Mouse (Mus musculus) lung, embryonic 14.5 days (tissue): ENCODE results near the gene Hdac4. TPM values are rescaled to one million over a fixed set of nuclear protein-coding genes. Genes with fewer than 3 reads are reported as not detected.

ENCODE experiments used
- ATAC-seq: fragments of 200-750 bp; cut with Nextera tagmentation; 2 replicates; pipeline ENCODE4 v1.8.0; 2017; ENCODE audit warnings: mild to moderate bottlenecking, moderate TSS enrichment, moderate library complexity; ENCODE audit not compliant: insufficient read depth
- DNase-seq: peaks from one replicate; pipeline ENCODE4 v3.0.0-alpha.2; 2015
- H3K27ac ChIP-seq: fragments of 300-500 bp; sonication (generic); 2 replicates; pipeline ENCODE4 v1.5.1; 2014; ENCODE audit warnings: low read depth, mild to moderate bottlenecking, moderate library complexity
- H3K27me3 ChIP-seq: fragments of 300-500 bp; sonication (generic); 2 replicates; pipeline ENCODE4 v1.6.1; 2014; ENCODE audit warnings: low read length, control low read depth; ENCODE audit not compliant: insufficient read depth
- H3K36me3 ChIP-seq: fragments of 300-500 bp; sonication (generic); 2 replicates; pipeline ENCODE4 v1.6.1; 2014; ENCODE audit warnings: control low read depth; ENCODE audit not compliant: insufficient read depth
- H3K4me1 ChIP-seq: fragments of 300-500 bp; sonication (generic); 2 replicates; pipeline ENCODE4 v1.6.1; 2014; ENCODE audit warnings: antibody characterized with exemption, control low read depth; ENCODE audit not compliant: insufficient read depth
- H3K4me2 ChIP-seq: fragments of 300-500 bp; sonication (generic); 2 replicates; pipeline ENCODE4 v1.6.1; 2014; ENCODE audit warnings: mild to moderate bottlenecking
- H3K4me3 ChIP-seq: fragments of 300-500 bp; sonication (generic); 2 replicates; pipeline ENCODE4 v1.5.1; 2014; ENCODE audit warnings: low read depth, low read length
- H3K9ac ChIP-seq: fragments of 300-500 bp; sonication (generic); 2 replicates; pipeline ENCODE4 v1.6.1; 2014
- H3K9me3 ChIP-seq: fragments of 300-500 bp; sonication (generic); 2 replicates; pipeline ENCODE4 v1.6.1; 2016; ENCODE audit warnings: low read depth, low read length, control low read depth
- CTCF ChIP-seq: IDR thresholded peaks from 2 replicates; pipeline ENCODE4 v1.5.1; 2016; ENCODE audit warnings: antibody characterized with exemption, low read depth
- WGBS: fragments of 180-500 bp; shearing (Covaris S2); extraction: QIAGEN DNeasy Blood & Tissue Kit; methylation state at CpG from one replicate; pipeline ENCODE4 v1.1.7; 2014; 5-methylcytosine and 5-hydroxymethylcytosine counted together
- polyA plus RNA-seq: library from polyadenylated mRNA; unstranded; fragments of >200 nt; fragmentation: Nextera tagmentation; extraction: Ambion mirVana; gene quantifications from 2 replicates; pipeline ENCODE4 v1.2.1, GENCODE M21; 2014

Hdac4 gene
- polyA plus RNA-seq, 1 experiment from 2014 or later, result 20.2 TPM

DNA sequence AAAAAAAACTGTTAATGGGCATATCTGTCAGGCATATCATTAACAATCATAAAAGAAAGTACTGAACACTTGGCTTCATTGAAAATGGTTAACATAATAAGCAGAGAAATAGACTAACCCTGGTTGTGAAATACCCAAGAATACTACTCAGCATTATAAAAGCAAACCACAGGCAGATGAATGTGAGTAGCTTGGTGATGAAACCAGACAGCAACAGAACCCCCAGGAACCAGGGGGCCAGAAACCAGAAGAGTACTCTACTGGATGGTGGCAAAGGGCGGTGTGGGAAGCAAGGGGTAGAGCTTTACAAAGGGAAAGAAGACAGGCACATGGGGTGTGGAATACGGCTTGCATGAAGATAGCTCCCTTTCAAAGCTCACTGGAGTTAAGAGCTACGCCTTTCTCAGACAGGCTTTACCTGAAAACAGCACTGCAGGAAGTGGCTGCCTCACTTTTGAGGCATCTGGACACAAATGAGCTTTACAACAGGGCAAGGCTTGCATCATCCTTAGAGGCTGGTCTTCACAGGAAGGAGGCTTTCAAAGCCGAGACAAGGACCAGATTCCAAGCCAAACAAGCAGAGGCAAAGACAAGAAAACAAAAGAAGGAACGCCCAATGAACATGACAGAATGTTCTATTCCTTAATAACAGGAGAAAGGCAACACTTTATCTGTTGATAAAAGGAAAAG is 12.3 kb downstream of the Hdac4 start:
- WGBS, result 68% methylated on average over 5 of the region's 5 CpGs
- DNase-seq, result no peak

DNA sequence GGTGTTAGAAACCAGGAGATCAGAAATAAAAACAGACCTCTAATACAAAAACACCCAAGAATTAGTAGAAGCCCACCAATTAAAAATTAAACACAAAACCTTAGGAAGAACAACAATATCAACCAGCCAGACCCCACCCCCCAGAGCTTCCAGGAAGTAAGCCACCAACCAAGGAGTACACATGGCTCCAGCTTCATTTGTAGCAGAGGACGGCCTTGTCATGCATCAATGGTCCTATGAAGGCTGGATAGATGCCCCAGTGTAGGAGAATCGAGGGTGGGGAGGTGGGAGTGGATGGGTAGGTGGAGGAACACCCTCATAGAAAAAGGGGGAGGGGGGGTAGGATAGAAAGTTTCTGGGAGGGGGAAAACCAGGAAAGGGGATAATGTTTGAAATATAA is 13.5 kb downstream of the Hdac4 start:
- H3K9me3 ChIP-seq, result no peaks in the 10 kb centered on the region
- H3K27me3 ChIP-seq, result no peaks in the 10 kb centered on the region
- H3K4me2 ChIP-seq, result no peak overlapping the region
- no peaks in the 10 kb centered on the region for H3K36me3 ChIP-seq
- ATAC-seq (no peak), DNase-seq (no peak)
- WGBS, result 81% methylated on average over 2 of the region's 2 CpGs
- 0 out of 2 replicates have a peak, but pooled peaks cover 3% of the 10 kb centered on the region for H3K4me1 ChIP-seq
- no peak overlapping the region for H3K9ac ChIP-seq
- no peak overlapping the region for H3K4me3 ChIP-seq
- H3K27ac ChIP-seq, result no peak overlapping the region
- TF ChIP-seq CTCF, result no peak

More for the DNA sequence above, 12.3 kb downstream of the Hdac4 start:
- no peaks in the 10 kb centered on the region for H3K27me3 ChIP-seq
- 0 out of 2 replicates have a peak, but pooled peaks cover 3% of the 10 kb centered on the region for H3K4me1 ChIP-seq
- no peak for TF ChIP-seq CTCF
- ATAC-seq, result no peak
- H3K9me3 ChIP-seq, result no peaks in the 10 kb centered on the region
- H3K4me3 ChIP-seq, result no peak overlapping the region
- H3K4me2 ChIP-seq, result no peak overlapping the region
- no peak overlapping the region for H3K27ac ChIP-seq
- H3K36me3 ChIP-seq, result no peaks in the 10 kb centered on the region
- H3K9ac ChIP-seq, result no peak overlapping the region

DNA sequence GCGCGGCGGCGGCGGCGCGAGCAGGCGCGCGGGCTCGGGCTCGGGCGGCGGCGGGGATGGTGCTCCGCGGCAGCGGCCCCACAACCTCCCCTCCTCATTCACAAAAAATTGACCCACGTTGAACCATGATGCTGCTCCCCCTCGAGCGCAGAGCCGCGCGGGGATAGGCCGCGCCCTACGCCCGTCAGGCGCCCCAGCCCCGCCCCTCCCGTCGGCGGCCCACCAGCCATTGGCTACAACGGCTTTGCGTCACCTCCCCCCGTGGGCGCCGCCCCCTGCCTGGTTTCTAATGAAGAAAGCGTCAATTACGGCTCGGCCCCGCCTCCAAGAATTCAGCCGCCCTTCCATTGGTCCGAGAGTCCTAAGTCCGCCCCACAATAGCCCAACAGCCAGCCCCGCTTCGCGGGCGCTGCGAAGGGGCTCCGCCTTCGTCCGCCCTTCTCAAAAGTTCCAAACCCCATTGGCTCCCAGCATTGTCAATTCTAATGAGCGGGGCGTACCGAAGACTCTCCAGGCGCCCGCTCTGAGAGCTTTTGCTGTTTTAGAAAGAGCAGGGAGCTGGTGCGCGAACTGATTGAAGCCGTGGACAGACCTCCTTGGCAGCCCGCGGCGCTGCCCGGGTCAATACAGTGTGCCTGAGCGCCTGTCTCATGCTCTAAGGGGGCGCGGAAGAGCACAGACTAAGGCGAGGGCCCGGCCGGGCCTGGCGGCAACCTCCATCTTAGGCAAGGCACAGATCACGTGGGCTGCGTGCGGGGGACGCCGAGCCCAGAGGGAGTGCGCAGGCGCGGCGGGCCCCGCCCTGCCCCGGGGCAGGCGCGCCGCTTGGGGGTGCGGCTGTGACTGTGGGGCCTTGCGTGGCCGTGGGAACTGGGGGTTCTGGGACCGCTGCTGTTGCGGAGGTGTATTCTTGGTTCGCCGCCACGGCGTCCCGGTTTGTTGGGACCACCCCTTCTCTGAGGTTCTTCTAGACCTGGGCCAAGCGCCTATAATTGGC is 15.1 kb downstream of the Hdac4 start:
- TF ChIP-seq CTCF, result no peak
- Histone ChIP-seq H3K9me3 (no peaks in the 10 kb centered on the region), H3K27ac (peak overlapping the region; percentile 96), H3K27me3 (no peaks in the 10 kb centered on the region), H3K9ac (peak overlapping the region; percentile 82), H3K4me1 (0 out of 2 replicates have a peak, but pooled peaks cover 3% of the 10 kb centered on the region), H3K36me3 (no peaks in the 10 kb centered on the region), H3K4me3 (peak overlapping the region; percentile 74), H3K4me2 (peak overlapping the region; percentile 88)
- under 1% methylated on average over 79 of the region's 97 CpGs for WGBS
- ATAC-seq (peak; percentile 99), DNase-seq (peak; percentile 100)

DNA sequence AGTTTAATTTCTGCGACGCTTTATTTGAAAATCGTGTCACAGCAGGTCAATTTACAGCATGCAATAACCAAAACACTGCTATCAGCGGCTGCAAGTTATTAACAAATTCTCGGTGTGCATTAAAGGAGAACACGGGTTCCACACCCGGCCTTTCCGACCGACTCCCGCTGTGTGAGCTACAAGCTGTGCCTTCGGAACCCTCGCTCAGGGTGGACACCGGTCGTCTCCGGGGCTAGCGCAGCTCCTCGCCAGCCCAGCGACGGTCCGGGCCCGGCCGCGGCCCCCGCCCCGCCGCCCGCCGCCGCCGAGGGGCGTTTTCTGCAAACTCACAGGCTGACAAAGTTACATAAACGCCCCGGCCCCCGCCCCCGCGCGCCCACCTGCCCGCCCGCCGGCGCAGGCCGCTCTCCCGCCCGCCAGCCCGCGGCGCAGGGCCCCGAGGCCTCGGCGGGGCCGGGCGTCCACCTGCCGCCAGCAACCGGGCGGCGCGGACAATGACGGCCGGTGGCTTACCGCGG is 16.0 kb downstream of the Hdac4 start:
- Histone ChIP-seq H3K4me3 (peak overlapping the region; percentile 74), H3K4me1 (0 out of 2 replicates have a peak, but pooled peaks cover 3% of the 10 kb centered on the region), H3K4me2 (peak overlapping the region; percentile 88), H3K9ac (peak overlapping the region; percentile 82), H3K27ac (peak overlapping the region; percentile 90), H3K27me3 (no peaks in the 10 kb centered on the region), H3K9me3 (no peaks in the 10 kb centered on the region), H3K36me3 (no peaks in the 10 kb centered on the region)
- DNase-seq (peak; percentile 57), ATAC-seq (no peak)
- no peak for TF ChIP-seq CTCF
- WGBS, result under 1% methylated on average over 59 of the region's 61 CpGs

DNA sequence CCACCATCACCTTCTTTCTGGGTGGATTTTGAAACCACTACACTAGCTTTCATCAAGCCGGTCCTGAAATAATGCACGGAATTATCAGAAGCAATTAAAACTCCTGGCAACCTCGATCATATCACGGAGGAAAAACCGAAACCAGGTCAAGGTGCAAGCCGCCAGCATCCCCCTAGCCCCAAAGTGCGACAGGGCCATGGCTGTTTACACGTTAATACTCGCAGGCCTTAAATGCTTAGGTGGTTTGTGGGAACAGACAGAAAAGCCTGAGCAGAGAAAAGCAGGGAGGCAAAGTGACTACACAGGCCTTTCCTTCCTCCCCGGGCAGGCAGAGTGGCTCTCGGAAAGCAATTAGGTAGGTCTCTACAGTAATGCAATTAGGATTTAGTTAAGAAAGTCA is 16.4 kb downstream of the Hdac4 start:
- no peaks in the 10 kb centered on the region for H3K27me3 ChIP-seq
- H3K36me3 ChIP-seq, result no peaks in the 10 kb centered on the region
- peak overlapping the region; percentile 90; the same call in 1 of the 2 replicates for H3K27ac ChIP-seq
- ATAC-seq (no peak), DNase-seq (peak; percentile 13)
- peak overlapping the region; percentile 74 for H3K4me3 ChIP-seq
- H3K4me1 ChIP-seq, result 0 out of 2 replicates have a peak, but pooled peaks cover 6% of the 10 kb centered on the region
- H3K9me3 ChIP-seq, result no peaks in the 10 kb centered on the region
- 5% methylated on average over 11 of the region's 11 CpGs for WGBS
- peak overlapping the region; percentile 88 for H3K4me2 ChIP-seq
- no peak for TF ChIP-seq CTCF
- H3K9ac ChIP-seq, result peak overlapping the region; percentile 82

DNA sequence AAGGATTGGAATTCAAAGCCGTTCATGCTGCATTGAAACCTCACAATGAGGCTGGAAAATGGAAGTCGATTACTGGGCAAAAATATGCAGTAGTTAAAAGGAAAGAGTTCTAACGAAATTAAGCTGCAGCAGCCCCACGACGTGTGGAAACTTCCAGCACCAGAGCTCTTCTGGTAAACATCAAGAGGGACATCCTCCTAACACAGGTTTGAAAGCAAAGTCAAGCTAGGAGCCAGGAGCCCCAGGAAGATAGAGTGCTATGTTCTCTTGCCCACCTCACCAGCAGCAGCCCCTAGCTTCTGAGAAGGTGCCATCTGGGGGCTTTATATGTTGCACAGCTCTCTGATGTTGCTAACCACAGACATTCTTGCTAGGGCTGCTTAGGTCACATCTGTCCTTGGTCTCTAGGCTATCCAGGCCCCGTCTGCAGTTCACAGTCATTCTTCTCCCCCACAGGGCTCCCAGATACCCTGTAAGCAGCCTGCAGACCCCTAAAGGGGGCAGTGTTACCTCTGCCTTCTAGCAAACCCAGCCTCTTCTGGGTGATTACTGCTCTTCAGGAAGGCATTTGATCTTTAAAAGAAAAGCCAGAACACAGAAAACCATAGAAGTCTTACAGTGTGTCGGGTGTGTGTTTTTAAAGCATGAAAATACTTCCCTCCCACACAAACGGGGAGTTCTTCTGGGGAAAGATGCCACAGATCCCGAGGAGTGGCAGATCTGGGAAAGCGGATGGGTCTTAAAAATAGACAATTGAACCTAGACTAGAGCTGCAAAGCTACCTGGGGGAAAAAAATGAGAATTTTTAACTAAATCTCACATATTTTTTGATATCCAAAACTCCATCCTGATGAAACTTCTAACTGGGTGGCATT is 17.2 kb downstream of the Hdac4 start:
- Histone ChIP-seq H3K9me3 (no peaks in the 10 kb centered on the region), H3K27me3 (no peaks in the 10 kb centered on the region), H3K36me3 (no peaks in the 10 kb centered on the region), H3K9ac (no peak overlapping the region), H3K4me2 (peak overlapping the region; percentile 88), H3K4me3 (peak overlapping the region; percentile 74; the same call in 1 of the 2 replicates), H3K4me1 (0 out of 2 replicates have a peak, but pooled peaks cover 9% of the 10 kb centered on the region), H3K27ac (no peak overlapping the region)
- 46% methylated on average over 10 of the region's 10 CpGs for WGBS
- DNase-seq (peak; percentile 64), ATAC-seq (no peak)
- TF ChIP-seq CTCF, result peak; percentile 46
